Mouse (Mus musculus) liver, adult 2 months (tissue): ENCODE measurements around the gene Mbnl1. TPM values are rescaled to one million over a fixed set of nuclear protein-coding genes. Genes with fewer than 3 reads are reported as not detected.

Experiments used
- DNase-seq: peaks from one replicate; pipeline ENCODE4 v3.0.0-alpha.2; 2011; ENCODE audit warnings: low read depth, low spot score; ENCODE audit errors: extremely low read depth
- H3K27ac ChIP-seq: fragments of 200-500 bp; replicated peaks from 2 replicates; pipeline ENCODE4 v1.5.1; 2012; ENCODE audit warnings: low read depth, mild to moderate bottlenecking, control low read depth, inconsistent platforms, low read length; ENCODE audit not compliant: insufficient read depth
- H3K27me3 ChIP-seq: fragments of 200-500 bp; 2 replicates; pipeline ENCODE4 v1.6.1; 2012; ENCODE audit warnings: mild to moderate bottlenecking, moderate library complexity, low read length, inconsistent platforms; ENCODE audit not compliant: control insufficient read depth, insufficient read depth
- H3K36me3 ChIP-seq: fragments of 200-500 bp; 2 replicates; pipeline ENCODE4 v1.6.1; 2012; ENCODE audit warnings: low read length, inconsistent platforms; ENCODE audit not compliant: control insufficient read depth, insufficient read depth
- H3K4me1 ChIP-seq: fragments of 200-500 bp; 2 replicates; pipeline ENCODE4 v1.6.1; 2011; ENCODE audit warnings: low read length; ENCODE audit not compliant: control insufficient read depth, insufficient read depth
- H3K4me3 ChIP-seq: fragments of 200-500 bp; 2 replicates; pipeline ENCODE4 v1.5.1; 2011; ENCODE audit warnings: low read depth, mild to moderate bottlenecking, control low read depth, low read length, moderate library complexity; ENCODE audit not compliant: insufficient read depth
- H3K79me2 ChIP-seq: fragments of 200-500 bp; 2 replicates; pipeline ENCODE4 v1.6.1; 2012; ENCODE audit warnings: inconsistent platforms, mild to moderate bottlenecking, low read length, moderate library complexity; ENCODE audit not compliant: control insufficient read depth, insufficient read depth
- H3K9ac ChIP-seq: fragments of 200-500 bp; 2 replicates; pipeline ENCODE4 v1.6.1; 2012; ENCODE audit warnings: low read depth, mild to moderate bottlenecking, control low read depth, inconsistent platforms, low read length
- CTCF ChIP-seq: fragments of 200-500 bp; IDR thresholded peaks from 2 replicates; pipeline ENCODE4 v1.5.1; 2011; ENCODE audit warnings: low read depth, low read length, control low read depth
- POLR2A ChIP-seq: fragments of 200-500 bp; IDR thresholded peaks from 2 replicates; pipeline ENCODE4 v1.6.1; 2011; ENCODE audit warnings: low read length, control low read depth; ENCODE audit not compliant: insufficient read depth; ENCODE audit errors: extremely low read depth
- WGBS: fragments of 180-500 bp; shearing (Covaris S2); methylation state at CpG from one replicate; pipeline ENCODE4 v1.1.7; 2018; 5-methylcytosine and 5-hydroxymethylcytosine counted together
- polyA plus RNA-seq: library from polyadenylated mRNA; depleted of rRNA; stranded (reverse); fragments of >200 nt; gene quantifications from 2 replicates; pipeline ENCODE4 v1.2.3, GENCODE M21; 2012
- total RNA-seq: library from RNA; depleted of rRNA; stranded (reverse); fragments of >200 nt; gene quantifications from 2 replicates; pipeline ENCODE4 v1.2.3, GENCODE M21; 2014

The Mbnl1 gene
- total and polyA plus RNA-seq, 2 experiments = 27.3 to 111 TPM

GRCm38 (mm10) chr3:60516054-60516674 is 43.5 kb downstream of the Mbnl1 start:
- H3K79me2 ChIP-seq = peaks cover 15% of the 10 kb centered on the region; the same call in 1 of the 2 replicates
- 11% methylated on average over 12 of the region's 12 CpGs for WGBS
- DNase-seq = peak; percentile 88
- peak overlapping the region; percentile 37 for H3K9ac ChIP-seq
- no peak overlapping the region for H3K4me3 ChIP-seq
- peaks cover 29% of the 10 kb centered on the region for H3K4me1 ChIP-seq
- H3K27me3 ChIP-seq = no peaks in the 10 kb centered on the region
- H3K36me3 ChIP-seq = no peaks in the 10 kb centered on the region
- TF ChIP-seq POLR2A (no peak), CTCF (peak; percentile 89)
- peak overlapping the region; percentile 73 for H3K27ac ChIP-seq

- Histone ChIP-seq H3K9ac (no peak overlapping the region), H3K4me1 (peaks cover 25% of the 10 kb centered on the region), H3K27me3 (no peaks in the 10 kb centered on the region), H3K36me3 (no peaks in the 10 kb centered on the region), H3K79me2 (peaks cover 12% of the 10 kb centered on the region; the same call in 1 of the 2 replicates), H3K4me3 (no peak overlapping the region), H3K27ac (no peak overlapping the region)
- TF ChIP-seq CTCF (no peak), POLR2A (no peak)
- 65% methylated on average over 3 of the region's 3 CpGs for WGBS
- no peak for DNase-seq
Measured at GRCm38 (mm10) chr3:60517234-60517787, 44.7 kb downstream of the Mbnl1 start.

GRCm38 (mm10) chr3:60519337-60519736 is 46.7 kb downstream of the Mbnl1 start:
- H3K4me1 ChIP-seq = peaks cover 22% of the 10 kb centered on the region
- no peaks in the 10 kb centered on the region for H3K27me3 ChIP-seq
- DNase-seq = no peak
- TF ChIP-seq CTCF (no peak), POLR2A (no peak)
- H3K27ac ChIP-seq = no peak overlapping the region
- 73% methylated on average over 3 of the region's 3 CpGs for WGBS
- no peak overlapping the region for H3K9ac ChIP-seq
- no peaks in the 10 kb centered on the region for H3K36me3 ChIP-seq
- H3K4me3 ChIP-seq = no peak overlapping the region
- peaks cover 21% of the 10 kb centered on the region; the same call in 1 of the 2 replicates for H3K79me2 ChIP-seq

- Histone ChIP-seq H3K27ac (no peak overlapping the region), H3K4me1 (peaks cover 24% of the 10 kb centered on the region), H3K9ac (no peak overlapping the region), H3K27me3 (no peaks in the 10 kb centered on the region), H3K36me3 (no peaks in the 10 kb centered on the region), H3K79me2 (peaks cover 23% of the 10 kb centered on the region), H3K4me3 (no peak overlapping the region)
- TF ChIP-seq CTCF (no peak), POLR2A (no peak)
- DNase-seq = no peak
- WGBS = 91% methylated on average over 1 of the region's 1 CpGs
Measured at GRCm38 (mm10) chr3:60524127-60524526, 51.5 kb downstream of the Mbnl1 start.

GRCm38 (mm10) chr3:60531286-60531685 is 58.7 kb downstream of the Mbnl1 start:
- H3K27me3 ChIP-seq = no peaks in the 10 kb centered on the region
- H3K4me1 ChIP-seq = peaks cover 20% of the 10 kb centered on the region
- peaks cover 15% of the 10 kb centered on the region for H3K79me2 ChIP-seq
- TF ChIP-seq POLR2A (no peak), CTCF (no peak)
- H3K9ac ChIP-seq = peak overlapping the region; percentile 51
- no peaks in the 10 kb centered on the region; the same call in 1 of the 2 replicates for H3K36me3 ChIP-seq
- DNase-seq = peak; percentile 76
- peak overlapping the region; percentile 48 for H3K27ac ChIP-seq
- peak overlapping the region; percentile 51 for H3K4me3 ChIP-seq
- WGBS = 17% methylated on average over 5 of the region's 5 CpGs

GRCm38 (mm10) chr3:60531826-60532225 is 59.2 kb downstream of the Mbnl1 start:
- H3K4me3 ChIP-seq = peak overlapping the region; percentile 42; the same call in 1 of the 2 replicates
- no peak overlapping the region for H3K9ac ChIP-seq
- peaks cover 17% of the 10 kb centered on the region for H3K4me1 ChIP-seq
- peak; percentile 73 for DNase-seq
- no peaks in the 10 kb centered on the region; the same call in 1 of the 2 replicates for H3K36me3 ChIP-seq
- no peaks in the 10 kb centered on the region for H3K27me3 ChIP-seq
- H3K27ac ChIP-seq = peak overlapping the region; percentile 59
- WGBS = 24% methylated on average over 2 of the region's 2 CpGs
- TF ChIP-seq POLR2A (no peak), CTCF (no peak)
- H3K79me2 ChIP-seq = peaks cover 11% of the 10 kb centered on the region
